Mouse (Mus musculus) CH12.LX (cell line): ENCODE results near the gene Phb. TPM values are rescaled to one million over a fixed set of nuclear protein-coding genes. Genes with fewer than 3 reads are reported as not detected.

Source experiments
- DNase-seq: peaks from one replicate; pipeline ENCODE4 v3.0.0-alpha.2; 2013; ENCODE audit errors: extremely low read depth
- H3K27ac ChIP-seq: 2 replicates; pipeline ENCODE4 v1.5.1; 2012; ENCODE audit warnings: low read depth, mild to moderate bottlenecking, control low read depth, moderate library complexity; ENCODE audit not compliant: insufficient read depth
- H3K27me3 ChIP-seq: replicated peaks from 2 replicates; pipeline ENCODE3; 2012; ENCODE audit warnings: inconsistent platforms
- H3K36me3 ChIP-seq, 2 experiments: replicated peaks in 1 of 2; 2 replicates each; pipeline versions ENCODE3 to v1.6.1; 2012; ENCODE audit warnings: inconsistent platforms in 1 of 2, low read length in 1 of 2, mild to moderate bottlenecking in 1 of 2, mixed read lengths in 1 of 2, moderate library complexity in 1 of 2; ENCODE audit not compliant: control insufficient read depth in 1 of 2, insufficient read depth in 1 of 2
- H3K4me1 ChIP-seq, 2 experiments: 2 replicates each; pipeline ENCODE4 v1.6.1; 2012; ENCODE audit warnings: inconsistent platforms in 1 of 2, moderate library complexity in 1 of 2; ENCODE audit not compliant: insufficient read depth in 2 of 2, control insufficient read depth in 1 of 2
- H3K4me2 ChIP-seq: 2 replicates; pipeline ENCODE4 v1.6.1; 2012; ENCODE audit warnings: low read depth, mild to moderate bottlenecking, control low read depth; ENCODE audit not compliant: poor library complexity, insufficient read depth, severe bottlenecking
- H3K4me3 ChIP-seq, 3 experiments: fragments of 150-350 bp in 1 of 3; sonication (generic) in 1 of 3; replicated peaks in 1 of 3; 2 replicates each; pipeline versions ENCODE3 to v1.5.1; 2011 to 2012; ENCODE audit warnings: low read depth in 2 of 3, low read length in 2 of 3, mild to moderate bottlenecking in 2 of 3, moderate library complexity in 2 of 3, control low read depth in 1 of 3, improper control_type of control experiment in 1 of 3, inconsistent platforms in 1 of 3, mixed read lengths in 1 of 3; ENCODE audit not compliant: poor library complexity in 1 of 3
- H3K79me2 ChIP-seq: replicated peaks from 2 replicates; pipeline ENCODE4 v1.6.1; 2012; ENCODE audit warnings: mild to moderate bottlenecking, moderate library complexity; ENCODE audit not compliant: control insufficient read depth, poor library complexity, insufficient read depth, severe bottlenecking; ENCODE audit errors: extremely low read depth
- H3K9ac ChIP-seq: 2 replicates; pipeline ENCODE4 v1.6.1; 2012; ENCODE audit warnings: low read depth, mild to moderate bottlenecking, control low read depth, moderate library complexity; ENCODE audit not compliant: insufficient read depth
- H3K9me3 ChIP-seq: replicated peaks from 2 replicates; pipeline ENCODE3; 2012; ENCODE audit warnings: low read length, inconsistent platforms, mixed read lengths
- BHLHE40 ChIP-seq: IDR thresholded peaks from 2 replicates; pipeline ENCODE4 v1.6.1; 2011; ENCODE audit warnings: mild to moderate bottlenecking, low read depth, low read length, improper control_type of control experiment
- CHD1 ChIP-seq: IDR thresholded peaks from 2 replicates; pipeline ENCODE4 v1.6.1; 2012; ENCODE audit warnings: low read depth, low read length, improper control_type of control experiment, inconsistent platforms
- CTCF ChIP-seq, 2 experiments: IDR thresholded peaks in 1 of 2; conservative IDR thresholded peaks in 1 of 2; 2 replicates each; pipeline ENCODE4 v1.5.1; 2011 to 2012; ENCODE audit warnings: low read depth in 2 of 2, low read length in 2 of 2, improper control_type of control experiment in 1 of 2, inconsistent platforms in 1 of 2, mild to moderate bottlenecking in 1 of 2, moderate library complexity in 1 of 2
- E2F4 ChIP-seq: IDR thresholded peaks from 2 replicates; pipeline ENCODE4 v1.6.1; 2011; ENCODE audit warnings: low read depth, low read length, improper control_type of control experiment; ENCODE audit not compliant: insufficient replicate concordance
- ELF1 ChIP-seq: IDR thresholded peaks from 2 replicates; pipeline ENCODE4 v1.6.1; 2014; ENCODE audit warnings: low read depth, mild to moderate bottlenecking, inconsistent platforms, low read length, improper control_type of control experiment
- EP300 ChIP-seq: IDR thresholded peaks from 2 replicates; pipeline ENCODE4 v1.6.1; 2011; ENCODE audit warnings: low read length, improper control_type of control experiment
- ETS1 ChIP-seq: conservative IDR thresholded peaks from 2 replicates; pipeline ENCODE4 v1.6.1; 2012; ENCODE audit warnings: low read depth, mild to moderate bottlenecking, inconsistent platforms, low read length, improper control_type of control experiment, moderate library complexity
- HCFC1 ChIP-seq: IDR thresholded peaks from 2 replicates; pipeline ENCODE4 v1.6.1; 2012; ENCODE audit warnings: low read depth, mild to moderate bottlenecking, inconsistent platforms, low read length, improper control_type of control experiment
- JUN ChIP-seq: IDR thresholded peaks from 2 replicates; pipeline ENCODE4 v1.6.1; 2011; ENCODE audit warnings: low read depth, mild to moderate bottlenecking, low read length, improper control_type of control experiment, moderate library complexity; ENCODE audit not compliant: insufficient read depth
- MAFK ChIP-seq: IDR thresholded peaks from 2 replicates; pipeline ENCODE4 v1.6.1; 2011; ENCODE audit warnings: low read length, improper control_type of control experiment; ENCODE audit not compliant: insufficient replicate concordance
- MAZ ChIP-seq: IDR thresholded peaks from 2 replicates; pipeline ENCODE4 v1.6.1; 2012; ENCODE audit warnings: low read depth, mild to moderate bottlenecking, inconsistent platforms, low read length, improper control_type of control experiment, moderate library complexity
- MEF2A ChIP-seq: IDR thresholded peaks from 2 replicates; pipeline ENCODE4 v1.6.1; 2014; ENCODE audit warnings: low read depth, mild to moderate bottlenecking, inconsistent platforms, low read length, improper control_type of control experiment, borderline replicate concordance
- MXI1 ChIP-seq: IDR thresholded peaks from 2 replicates; pipeline ENCODE4 v1.6.1; 2011; ENCODE audit warnings: mild to moderate bottlenecking, low read depth, low read length, improper control_type of control experiment
- NELFE ChIP-seq: IDR thresholded peaks from 2 replicates; pipeline ENCODE4 v1.6.1; 2011; ENCODE audit warnings: low read depth, low read length, improper control_type of control experiment
- NRF1 ChIP-seq: IDR thresholded peaks from 2 replicates; pipeline ENCODE4 v1.6.1; 2014; ENCODE audit warnings: low read depth, mild to moderate bottlenecking, inconsistent platforms, low read length, improper control_type of control experiment, moderate library complexity
- PAX5 ChIP-seq: IDR thresholded peaks from 2 replicates; pipeline ENCODE4 v1.6.1; 2012; ENCODE audit warnings: low read length, inconsistent platforms, mixed read lengths
- POLR2A ChIP-seq: IDR thresholded peaks from 2 replicates; pipeline ENCODE4 v1.6.1; 2011; ENCODE audit warnings: low read depth, mild to moderate bottlenecking, improper control_type of control experiment, low read length
- POLR2AphosphoS2 ChIP-seq: IDR thresholded peaks from 2 replicates; pipeline ENCODE4 v1.6.1; 2011; ENCODE audit warnings: low read depth, low read length, improper control_type of control experiment
- RAD21 ChIP-seq: IDR thresholded peaks from 2 replicates; pipeline ENCODE4 v1.6.1; 2011; ENCODE audit warnings: low read depth, mild to moderate bottlenecking, low read length, improper control_type of control experiment, moderate library complexity
- RCOR1 ChIP-seq: conservative IDR thresholded peaks from 2 replicates; pipeline ENCODE4 v1.6.1; 2012; ENCODE audit warnings: low read depth, mild to moderate bottlenecking, inconsistent platforms, low read length, improper control_type of control experiment
- SMC3 ChIP-seq: IDR thresholded peaks from 2 replicates; pipeline ENCODE4 v1.6.1; 2011; ENCODE audit warnings: low read depth, low read length, improper control_type of control experiment
- TBP ChIP-seq: conservative IDR thresholded peaks from 2 replicates; pipeline ENCODE4 v1.6.1; 2011; ENCODE audit warnings: low read depth, low read length, improper control_type of control experiment
- TCF12 ChIP-seq: IDR thresholded peaks from 2 replicates; pipeline ENCODE4 v1.6.1; 2014; ENCODE audit warnings: low read depth, mild to moderate bottlenecking, inconsistent platforms, low read length, improper control_type of control experiment
- UBTF ChIP-seq: IDR thresholded peaks from 2 replicates; pipeline ENCODE4 v1.6.1; 2012; ENCODE audit warnings: low read depth, mild to moderate bottlenecking, inconsistent platforms, low read length, improper control_type of control experiment, moderate library complexity
- USF1 ChIP-seq: IDR thresholded peaks from 2 replicates; pipeline ENCODE4 v1.6.1; 2014; ENCODE audit warnings: low read depth, mild to moderate bottlenecking, inconsistent platforms, low read length, improper control_type of control experiment
- USF2 ChIP-seq: conservative IDR thresholded peaks from 2 replicates; pipeline ENCODE4 v1.6.1; 2011; ENCODE audit warnings: low read depth, low read length, improper control_type of control experiment
- ZC3H11A ChIP-seq: IDR thresholded peaks from 2 replicates; pipeline ENCODE4 v1.6.1; 2012; ENCODE audit warnings: low read depth, mild to moderate bottlenecking, inconsistent platforms, low read length, improper control_type of control experiment
- ZKSCAN1 ChIP-seq: IDR thresholded peaks from 2 replicates; pipeline ENCODE4 v1.6.1; 2012; ENCODE audit warnings: low read depth, inconsistent platforms, low read length, improper control_type of control experiment, borderline replicate concordance
- ZMIZ1 ChIP-seq: IDR thresholded peaks from 2 replicates; pipeline ENCODE4 v1.6.1; 2012; ENCODE audit warnings: low read depth, mild to moderate bottlenecking, inconsistent platforms, low read length, improper control_type of control experiment
- ZNF384 ChIP-seq: IDR thresholded peaks from 2 replicates; pipeline ENCODE4 v1.6.1; 2012; ENCODE audit warnings: low read depth, low read length, improper control_type of control experiment, inconsistent platforms
- dilution Hi-C: fragments of 300-500 bp; cut with MboI; formaldehyde crosslinking; loops from 2 replicates; pipeline ENCODE4 v1.14.3; 2020; ENCODE audit warnings: low sequenced_read_pairs; ENCODE audit not compliant: extremely low pct_unique_long_range_greater_than_20kb, extremely low pct_ligation_motif_present
- in situ Hi-C: fragments of 300-500 bp; cut with MboI; formaldehyde crosslinking; loops from 3 replicates; pipeline ENCODE4 v1.14.3; 2019; ENCODE audit warnings: low sequenced_read_pairs, low pct_ligation_motif_present, low pct_unique_long_range_greater_than_20kb, mixed read lengths
- polyA plus RNA-seq: library from polyadenylated mRNA; unstranded; fragments of >175 nt; gene quantifications from 2 replicates; pipeline ENCODE4 v1.2.1, GENCODE M21; 2012; ENCODE audit warnings: low read depth; ENCODE audit not compliant: insufficient read length
- total RNA-seq, 2 experiments: library from RNA; depleted of rRNA; stranded (reverse); fragments of 300-350 nt in 1 of 2; fragments of >200 nt in 1 of 2; gene quantifications; 2 replicates each; pipeline ENCODE4 v1.2.3; 2012 to 2014

The Phb gene
- total and polyA plus RNA-seq, 3 experiments = 405 to 699 (median 512) TPM

GRCm38 (mm10) chr11:95710478-95710877, 43.7 kb downstream of the Phb start:
- H3K27ac ChIP-seq = no peak overlapping the region
- H3K9ac ChIP-seq = no peak overlapping the region
- no peaks in the 10 kb centered on the region for H3K36me3 ChIP-seq
- peaks cover 15% of the 10 kb centered on the region for H3K79me2 ChIP-seq
- H3K4me1 ChIP-seq = peaks cover 6 to 24% of the 10 kb centered on the region in 2 experiments; a peak in 3 of 4 replicates
- no peak overlapping the region for H3K4me2 ChIP-seq
- peaks cover 18% of the 10 kb centered on the region for H3K27me3 ChIP-seq
- in situ Hi-C loops (no loop called here), dilution Hi-C loops (no loop called here)
- TF ChIP-seq ZC3H11A (no peak), MAZ (no peak), USF1 (no peak), ELF1 (no peak), ETS1 (no peak), CHD1 (no peak), HCFC1 (no peak), PAX5 (no peak), MAFK (no peak), BHLHE40 (no peak), CTCF (conservative IDR thresholded peaks at IDR 0.05 in 1 of 2, IDR thresholded peaks at IDR 0.05 in 1 of 2; ENCODE audit: low read depth in 2 of 2, low read length in 2 of 2) (no peak), RCOR1 (no peak)
- DNase-seq = no peak
- H3K9me3 ChIP-seq = no peaks in the 10 kb centered on the region
- H3K4me3 ChIP-seq = no peak overlapping the region

DNA sequence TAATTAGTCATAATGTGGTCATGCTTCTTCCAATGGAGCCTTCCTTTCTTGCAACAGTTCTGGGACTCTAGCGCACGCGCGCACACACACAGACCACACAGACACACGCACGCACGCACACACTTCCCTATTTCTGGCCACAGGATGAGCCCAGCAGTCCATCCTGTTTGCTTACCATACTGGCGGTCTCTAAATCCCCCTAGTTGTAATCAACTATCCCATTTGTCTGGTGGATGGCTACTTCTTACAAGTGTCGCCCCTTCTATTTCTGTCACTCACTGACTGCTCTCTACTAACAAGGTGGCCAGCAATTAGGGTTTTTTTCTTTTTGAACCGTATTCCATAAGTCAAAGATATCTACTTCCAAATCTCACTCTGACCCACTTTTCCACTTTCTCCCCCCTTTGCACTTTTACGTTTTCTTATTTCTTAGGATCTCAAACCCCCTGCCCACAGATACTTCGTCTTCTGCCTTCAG, 45.4 kb downstream of the Phb start:
- Histone ChIP-seq H3K36me3 (peaks cover 0 to 4% of the 10 kb centered on the region in 2 experiments), H3K9me3 (no peaks in the 10 kb centered on the region), H3K4me3 (peak overlapping the region; percentile 8 to 92 (median 90)), H3K4me1 (peaks cover 6 to 32% of the 10 kb centered on the region in 2 experiments; a peak in 3 of 4 replicates), H3K27ac (no peak overlapping the region), H3K27me3 (peaks cover 7% of the 10 kb centered on the region), H3K4me2 (peak overlapping the region; percentile 81), H3K79me2 (peaks cover 22% of the 10 kb centered on the region), H3K9ac (peak overlapping the region; percentile 57)
- dilution Hi-C loops = no loop called here
- in situ Hi-C loops = no loop called here
- peak; percentile 70 for DNase-seq
- TF ChIP-seq RCOR1 (no peak), ELF1 (peak; percentile 47; the same call in 1 of the 2 replicates), ZMIZ1 (no peak), E2F4 (0 out of 2 replicates have a peak, but pooled peaks have one; percentile 39), NELFE (peak; percentile 71; the same call in 1 of the 2 replicates), HCFC1 (peak; percentile 10), TCF12 (no peak), BHLHE40 (peak; percentile 93), ZNF384 (no peak), ZKSCAN1 (no peak), USF1 (no peak), MAFK (no peak), JUN (peak; percentile 11; the same call in 1 of the 2 replicates), CHD1 (0 out of 2 replicates have a peak, but pooled peaks have one; percentile 42), USF2 (no peak), SMC3 (no peak), POLR2A (no peak; the same call in 1 of the 2 replicates), ZC3H11A (no peak), RAD21 (no peak), NRF1 (peak; percentile 66; the same call in 1 of the 2 replicates), MEF2A (no peak; the same call in 1 of the 2 replicates), EP300 (peak; percentile 42; the same call in 1 of the 2 replicates), TBP (no peak), MAZ (no peak), UBTF (no peak), POLR2AphosphoS2 (no peak), ETS1 (peak; percentile 59), MXI1 (peak; percentile 16; the same call in 1 of the 2 replicates)
